Mouse (Mus musculus): ENCODE measurements around the gene Ralgapa1. TPM values are rescaled to one million over a fixed set of nuclear protein-coding genes. Genes with fewer than 3 reads are reported as not detected.

Ralgapa1 gene
- total RNA-seq (2014; fragmentation: Nextera tagmentation) = 40.6 and 49.4 TPM in 2 replicates
- total RNA-seq (2017) = 34.5 and 38.1 TPM in 2 replicates

DNA sequence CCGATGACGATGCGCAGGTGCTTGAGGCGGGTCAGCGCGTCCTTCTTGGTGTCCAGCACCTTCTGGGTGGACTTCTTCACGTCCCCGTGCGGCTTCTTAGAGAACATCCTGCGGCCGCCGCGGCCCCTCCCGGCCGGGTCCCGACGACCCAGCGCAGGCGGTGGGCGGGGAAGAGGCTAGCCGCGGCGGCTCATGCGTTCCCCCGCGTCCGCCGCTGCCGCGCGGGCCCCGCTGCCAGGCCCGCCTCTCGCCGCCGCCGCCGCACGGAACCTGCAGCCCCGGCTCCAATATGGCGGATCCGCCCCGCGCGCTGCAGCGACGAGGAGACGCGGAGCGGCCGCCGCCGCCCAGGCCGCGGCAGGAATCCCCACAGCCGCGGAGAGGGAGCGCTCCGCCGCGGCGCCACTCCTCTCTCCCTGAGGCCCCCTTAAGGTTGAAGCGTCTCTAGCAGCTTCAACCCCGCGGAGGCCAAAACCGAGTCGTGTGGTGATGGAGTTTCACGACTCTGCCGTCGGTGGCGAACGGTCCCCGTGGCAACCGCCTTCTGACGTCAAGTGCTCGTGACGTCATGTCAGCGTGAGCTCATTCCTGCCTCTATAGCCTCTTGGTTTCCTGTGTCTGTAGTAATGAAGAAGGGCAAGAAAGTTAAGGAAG lies at the start of gene Ralgapa1:
Gene Ralgapa1, minus strand, starts transcription at position 507 of the 654 bp plus-strand sequence.
- ATAC-seq (replicated peaks; ENCODE audit: low FRiP score, low TSS enrichment, poor library complexity, severe bottlenecking) = peak; percentile 92

- ATAC-seq (replicated peaks; ENCODE audit: low FRiP score, low TSS enrichment, poor library complexity, severe bottlenecking) = no peak
Measured at GRCm38 (mm10) chr12:55869622-55870322, 48.8 kb upstream of the Ralgapa1 start.

DNA sequence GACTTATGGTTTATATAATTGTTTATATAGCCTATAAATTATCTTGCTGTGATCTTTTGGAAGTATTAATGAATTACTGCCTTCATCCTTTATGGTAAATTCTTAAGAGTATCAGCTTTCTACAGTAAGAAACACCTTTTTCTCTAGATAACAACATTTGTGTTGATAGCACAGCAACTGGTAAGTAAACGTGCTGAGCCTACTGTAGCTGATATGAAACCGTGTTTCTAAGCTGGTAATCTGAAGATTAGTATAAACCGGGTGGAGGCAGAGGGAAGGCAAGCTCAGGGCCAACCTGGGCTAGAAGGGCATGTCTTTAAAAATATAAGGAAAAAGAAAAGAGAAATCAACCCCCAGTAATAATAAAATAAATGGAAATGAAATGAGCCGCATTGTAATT lies 46.8 kb upstream of the Ralgapa1 start:
- 0 out of 2 replicates have a peak, but pooled peaks have one; percentile 57 for ATAC-seq (replicated peaks; ENCODE audit: low FRiP score, low TSS enrichment, poor library complexity, severe bottlenecking)

DNA sequence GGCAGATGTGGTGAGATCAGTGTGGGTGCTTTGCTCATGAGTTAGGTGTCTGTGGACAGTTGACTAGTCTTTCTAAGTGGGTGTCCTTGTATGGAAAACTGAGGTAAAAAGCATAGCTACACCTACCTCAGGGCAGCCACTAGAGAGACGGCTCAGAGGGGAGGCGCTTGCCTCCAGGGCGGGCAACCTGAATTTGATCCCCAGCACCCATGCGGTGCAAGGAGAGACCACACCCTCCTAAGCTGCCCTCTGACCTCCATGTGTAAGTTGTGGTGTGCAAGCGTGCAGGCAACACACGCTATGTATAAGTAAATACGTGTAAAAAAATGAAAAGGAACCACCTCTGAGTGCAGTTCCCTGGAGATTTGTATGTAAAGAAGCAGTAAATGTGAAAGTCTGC lies 39.7 kb upstream of the Ralgapa1 start:
- no peak for ATAC-seq (replicated peaks; ENCODE audit: low FRiP score, low TSS enrichment, poor library complexity, severe bottlenecking)

GRCm38 (mm10) chr12:55859409-55860349 lies 38.7 kb upstream of the Ralgapa1 start:
- peak; percentile 47; the same call in 1 of the 2 replicates for ATAC-seq (replicated peaks; ENCODE audit: low FRiP score, low TSS enrichment, poor library complexity, severe bottlenecking)

GRCm38 (mm10) chr12:55850650-55851049 lies 29.7 kb upstream of the Ralgapa1 start:
- peak; percentile 93 for ATAC-seq (replicated peaks; ENCODE audit: low FRiP score, low TSS enrichment, poor library complexity, severe bottlenecking)

DNA sequence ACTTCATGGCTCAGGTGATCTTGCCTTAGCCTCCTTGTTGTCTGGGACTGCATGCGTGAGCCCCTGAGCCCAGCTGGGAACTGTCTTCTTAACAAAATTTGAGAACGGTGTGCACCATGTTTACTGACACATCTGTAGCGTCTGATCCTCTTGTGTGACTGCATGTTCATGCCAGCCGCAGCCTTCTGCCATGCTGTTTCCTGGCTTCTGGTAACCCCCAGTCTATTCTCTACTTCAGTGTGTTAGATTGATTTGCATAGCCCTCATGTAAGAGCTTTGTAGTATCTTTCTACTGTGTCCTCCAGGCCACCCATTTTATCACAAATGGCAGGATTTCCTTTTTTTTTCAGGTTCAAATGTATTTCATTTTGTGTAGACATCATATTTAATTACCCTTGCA lies 26.9 kb upstream of the Ralgapa1 start:
- no peak for ATAC-seq (replicated peaks; ENCODE audit: low FRiP score, low TSS enrichment, poor library complexity, severe bottlenecking)

DNA sequence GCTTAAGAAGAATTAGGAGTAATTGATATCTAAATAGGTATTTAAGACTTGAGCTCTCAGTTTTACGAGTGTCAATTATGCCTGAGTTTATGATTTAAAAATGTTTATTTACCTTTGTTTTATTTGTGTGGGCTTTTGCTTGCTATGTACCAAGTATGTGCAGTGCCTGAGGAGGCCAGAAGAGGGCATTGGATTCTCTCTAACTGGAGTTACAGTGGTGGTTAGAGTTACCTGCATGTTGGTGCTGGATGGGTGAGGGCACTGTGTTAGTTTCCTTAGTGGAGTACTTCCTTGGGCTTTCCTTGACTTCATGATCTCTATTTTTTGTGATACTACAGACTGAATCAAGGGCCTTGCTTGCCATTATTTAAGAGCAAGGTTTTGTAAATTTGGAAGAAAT lies 25.8 kb upstream of the Ralgapa1 start:
- ATAC-seq (replicated peaks; ENCODE audit: low FRiP score, low TSS enrichment, poor library complexity, severe bottlenecking) = peak; percentile 84

GRCm38 (mm10) chr12:55837495-55837894 lies 16.5 kb upstream of the Ralgapa1 start:
- no peak for ATAC-seq (replicated peaks; ENCODE audit: low FRiP score, low TSS enrichment, poor library complexity, severe bottlenecking)

GRCm38 (mm10) chr12:55836199-55836951 lies 15.4 kb upstream of the Ralgapa1 start, which contains the start of gene Brms1l:
Brms1l (plus strand) TSS chr12:55836324.
- peak; percentile 99 for ATAC-seq (replicated peaks; ENCODE audit: low FRiP score, low TSS enrichment, poor library complexity, severe bottlenecking)

GRCm38 (mm10) chr12:55835857-55836198 lies 14.9 kb upstream of the Ralgapa1 start:
- ATAC-seq (replicated peaks; ENCODE audit: low FRiP score, low TSS enrichment, poor library complexity, severe bottlenecking) = no peak

DNA sequence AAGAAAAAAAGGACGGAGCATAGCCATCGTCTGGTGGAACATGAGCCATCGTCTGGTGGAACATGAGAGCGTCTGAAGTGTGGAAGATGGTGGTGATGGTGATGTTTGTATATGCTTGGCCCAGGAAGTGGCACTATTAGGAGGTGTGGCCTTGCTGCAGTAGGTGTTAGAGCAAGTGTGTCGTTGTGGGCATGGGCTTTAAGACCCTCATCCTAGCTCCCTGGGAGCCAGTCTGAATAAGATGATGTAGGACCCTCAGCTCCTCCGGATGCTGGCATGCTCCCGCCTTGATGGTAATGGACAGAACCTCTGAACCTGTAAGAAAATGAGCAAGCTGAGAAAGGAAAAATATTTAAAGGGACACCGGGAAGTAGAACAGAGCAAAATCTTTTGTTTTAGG lies 13.9 kb upstream of the Ralgapa1 start:
- no peak for ATAC-seq (replicated peaks; ENCODE audit: low FRiP score, low TSS enrichment, poor library complexity, severe bottlenecking)

GRCm38 (mm10) chr12:55833906-55834625 lies 13.1 kb upstream of the Ralgapa1 start:
- ATAC-seq (replicated peaks; ENCODE audit: low FRiP score, low TSS enrichment, poor library complexity, severe bottlenecking) = no peak

DNA sequence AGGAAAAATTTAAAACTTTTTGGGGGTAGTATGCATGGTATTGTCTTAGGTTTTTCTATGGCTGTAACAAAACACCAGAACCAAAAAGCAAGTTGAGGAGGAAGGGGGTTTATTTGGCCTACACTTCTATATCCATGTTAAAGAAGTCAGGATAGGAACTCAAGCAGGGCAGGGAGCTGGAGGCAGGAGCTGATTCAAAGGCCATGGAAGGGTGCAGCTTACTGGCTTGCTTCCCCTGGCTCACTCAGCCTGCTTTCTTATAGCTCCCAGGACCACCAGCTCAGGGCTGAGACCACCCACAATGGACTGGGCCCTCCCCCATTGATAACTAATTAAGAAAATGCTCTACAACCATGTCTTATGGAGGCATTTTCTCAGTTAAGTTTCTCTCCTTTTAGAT lies 12.0 kb upstream of the Ralgapa1 start:
- ATAC-seq (replicated peaks; ENCODE audit: low FRiP score, low TSS enrichment, poor library complexity, severe bottlenecking) = no peak

DNA sequence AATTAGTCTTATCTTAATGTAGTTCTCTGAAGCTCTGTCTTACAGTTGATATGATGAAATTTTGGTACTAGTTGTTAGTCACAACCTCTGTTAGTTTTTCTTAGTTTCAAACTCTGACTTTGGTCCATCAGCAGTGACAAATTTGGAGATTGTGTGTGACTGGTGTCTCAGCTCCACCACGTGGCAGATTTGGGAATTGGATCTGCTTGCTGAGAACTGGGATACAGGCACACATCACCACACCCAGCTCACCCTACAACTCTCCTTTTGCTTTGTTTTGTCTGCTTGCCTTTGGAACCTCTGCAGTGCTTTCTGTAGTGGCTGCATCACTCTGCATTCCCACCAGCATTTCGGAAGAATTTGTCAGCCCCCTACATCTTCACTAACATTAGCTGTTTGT lies 10.1 kb upstream of the Ralgapa1 start:
- ATAC-seq (replicated peaks; ENCODE audit: low FRiP score, low TSS enrichment, poor library complexity, severe bottlenecking) = peak; percentile 63

- no peak for ATAC-seq (replicated peaks; ENCODE audit: low FRiP score, low TSS enrichment, poor library complexity, severe bottlenecking)
Measured at GRCm38 (mm10) chr12:55825537-55825936, 4.6 kb upstream of the Ralgapa1 start.

DNA sequence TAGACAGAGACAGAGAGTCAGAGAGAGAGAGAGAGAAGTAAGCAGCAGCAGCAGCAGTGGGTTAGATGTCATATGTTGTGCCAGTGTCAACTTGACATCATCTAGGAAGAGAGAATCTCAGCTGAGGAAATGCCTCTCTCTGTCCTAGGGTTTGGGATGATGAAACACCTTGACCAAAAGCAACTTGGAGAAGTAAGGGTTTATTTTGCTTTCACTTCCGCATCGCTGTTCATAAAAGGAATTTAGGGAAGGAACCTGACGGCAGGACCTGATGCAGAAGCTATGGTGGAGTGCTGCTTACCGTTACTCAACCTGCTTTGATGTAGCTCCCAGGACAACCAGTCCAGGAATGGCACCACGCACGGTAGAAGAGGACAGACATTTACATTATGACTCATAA lies 3.1 kb upstream of the Ralgapa1 start:
- no peak for ATAC-seq (replicated peaks; ENCODE audit: low FRiP score, low TSS enrichment, poor library complexity, severe bottlenecking)

DNA sequence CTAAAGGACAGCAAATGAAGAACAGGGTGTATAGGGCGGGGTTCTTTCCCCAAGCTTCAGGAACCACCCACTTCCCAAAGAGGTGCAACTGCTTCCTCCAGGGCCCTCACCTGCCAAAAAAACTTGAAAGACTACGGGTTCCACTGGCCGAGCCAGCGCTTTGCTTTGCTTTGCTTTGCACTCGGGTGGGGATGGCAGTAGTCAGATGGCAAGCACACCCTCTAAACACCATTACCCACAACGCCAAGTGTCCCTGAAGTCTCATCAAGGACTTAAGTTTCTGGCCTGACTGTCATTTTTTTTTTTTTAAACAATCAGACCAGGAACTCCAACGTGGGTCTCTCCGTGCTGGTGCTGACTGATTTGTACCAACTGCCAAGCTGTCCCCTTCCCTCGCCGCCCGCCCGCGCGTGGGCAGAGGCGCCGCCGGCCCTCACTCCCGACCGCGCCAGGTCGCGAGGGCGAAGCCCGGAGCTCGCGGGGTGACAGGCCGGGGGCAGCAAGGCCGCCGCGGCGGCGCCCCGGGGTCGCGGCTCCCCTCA lies 777 bp downstream of the Ralgapa1 start:
- peak; percentile 41; the same call in 1 of the 2 replicates for ATAC-seq (replicated peaks; ENCODE audit: low FRiP score, low TSS enrichment, poor library complexity, severe bottlenecking)

Data from megakaryocyte-erythroid progenitor cell, adult 5-6 weeks (primary cell).